Mouse (Mus musculus) heart, postnatal 0 days (tissue): ENCODE measurements at regions not wholly inside any gene's neighbourhood (a gene's known extent, or its start where the extent isn't known, plus 50 kb on each side); places are given as distances from the start of the nearest gene placed in this dataset.

Experiments
- ATAC-seq: fragments of 200-750 bp; cut with Nextera tagmentation; 2 replicates; pipeline ENCODE4 v1.8.0; 2017; ENCODE audit warnings: low read depth, moderate number of reproducible peaks, moderate library complexity; ENCODE audit not compliant: insufficient read depth
- DNase-seq: peaks from one replicate; pipeline ENCODE4 v3.0.0-alpha.2; 2016; ENCODE audit warnings: low spot score
- H3K27ac ChIP-seq: fragments of 300-500 bp; sonication (generic); 2 replicates; pipeline ENCODE4 v1.5.1; 2014; ENCODE audit warnings: low read depth, mild to moderate bottlenecking
- H3K27me3 ChIP-seq: fragments of 300-500 bp; sonication (generic); 2 replicates; pipeline ENCODE4 v1.6.1; 2014; ENCODE audit warnings: low read length, mixed read lengths; ENCODE audit not compliant: control insufficient read depth, insufficient read depth
- H3K36me3 ChIP-seq: fragments of 300-500 bp; sonication (generic); replicated peaks from 2 replicates; pipeline ENCODE4 v1.6.1; 2014; ENCODE audit warnings: low read length, mixed read lengths; ENCODE audit not compliant: control insufficient read depth, insufficient read depth
- H3K4me1 ChIP-seq: fragments of 300-500 bp; sonication (generic); 2 replicates; pipeline ENCODE4 v1.6.1; 2014; ENCODE audit warnings: antibody characterized with exemption; ENCODE audit not compliant: control insufficient read depth, insufficient read depth
- H3K4me2 ChIP-seq: fragments of 300-500 bp; sonication (generic); 2 replicates; pipeline ENCODE4 v1.6.1; 2014; ENCODE audit warnings: low read depth, mild to moderate bottlenecking, low read length, moderate library complexity
- H3K4me3 ChIP-seq: fragments of 300-500 bp; sonication (generic); 2 replicates; pipeline ENCODE4 v1.5.1; 2014; ENCODE audit warnings: low read depth, low read length
- H3K9ac ChIP-seq: fragments of 300-500 bp; sonication (generic); replicated peaks from 2 replicates; pipeline ENCODE4 v1.6.1; 2014; ENCODE audit warnings: low read depth, low read length, mixed read lengths
- H3K9me3 ChIP-seq: fragments of 300-500 bp; sonication (generic); replicated peaks from 2 replicates; pipeline ENCODE4 v1.6.1; 2016; ENCODE audit warnings: low read length; ENCODE audit not compliant: control insufficient read depth
- CTCF ChIP-seq: IDR thresholded peaks from 2 replicates; pipeline ENCODE4 v1.5.1; 2016; ENCODE audit warnings: antibody characterized with exemption, control low read depth, low read depth
- EP300 ChIP-seq: IDR thresholded peaks from 2 replicates; pipeline ENCODE4 v1.6.1; 2016; ENCODE audit warnings: antibody characterized with exemption, low read depth
- WGBS: fragments of 180-500 bp; shearing (Covaris S2); extraction: QIAGEN DNeasy Blood & Tissue Kit; methylation state at CpG from one replicate; pipeline ENCODE4 v1.1.7; 2014; 5-methylcytosine and 5-hydroxymethylcytosine counted together

- no peaks in the 10 kb centered on the region for H3K36me3 ChIP-seq
- TF ChIP-seq CTCF (no peak), EP300 (no peak)
- H3K27ac ChIP-seq, result no peak overlapping the region
- no peak overlapping the region for H3K9ac ChIP-seq
- WGBS, result 80% methylated on average over 15 of the region's 15 CpGs
- no peaks in the 10 kb centered on the region for H3K27me3 ChIP-seq
- DNase-seq (no peak), ATAC-seq (no peak)
- no peaks in the 10 kb centered on the region for H3K9me3 ChIP-seq
- H3K4me2 ChIP-seq, result no peak overlapping the region
- no peaks in the 10 kb centered on the region for H3K4me1 ChIP-seq
- H3K4me3 ChIP-seq, result no peak overlapping the region
These were observed 319.0 kb downstream of the Gm45692 start for GRCm38 (mm10) chr8:26438246-26438862.

DNA sequence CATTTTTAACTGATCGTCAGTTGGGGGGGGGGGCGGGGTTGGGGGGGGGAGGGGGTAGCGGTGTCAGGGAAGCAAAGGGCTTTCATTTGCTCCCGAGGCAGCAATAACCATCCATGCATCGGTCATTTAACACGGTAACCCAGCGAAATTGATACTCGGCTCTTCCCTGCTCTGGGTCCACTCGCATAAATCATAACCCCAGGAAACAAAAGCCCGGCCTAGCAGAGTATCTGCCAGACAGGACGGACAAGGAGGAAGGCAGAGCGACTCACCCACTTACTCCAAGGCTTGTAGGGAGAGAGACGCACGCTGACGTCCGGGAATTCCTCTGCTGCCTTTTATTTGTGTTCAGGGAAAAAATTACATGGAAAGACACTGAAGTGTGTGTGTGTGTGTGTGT lies 319.5 kb downstream of the Gm45692 start:
- H3K9me3 ChIP-seq, result no peaks in the 10 kb centered on the region
- no peak overlapping the region for H3K4me3 ChIP-seq
- no peak overlapping the region for H3K4me2 ChIP-seq
- TF ChIP-seq EP300 (no peak), CTCF (no peak)
- ATAC-seq, result no peak
- no peak overlapping the region for H3K9ac ChIP-seq
- H3K27ac ChIP-seq, result no peak overlapping the region
- no peak for DNase-seq
- no peaks in the 10 kb centered on the region for H3K36me3 ChIP-seq
- H3K4me1 ChIP-seq, result no peaks in the 10 kb centered on the region
- WGBS, result 74% methylated on average over 16 of the region's 16 CpGs
- H3K27me3 ChIP-seq, result no peaks in the 10 kb centered on the region

- DNase-seq, result no peak
- Histone ChIP-seq H3K9ac (no peak overlapping the region), H3K27me3 (no peaks in the 10 kb centered on the region), H3K9me3 (no peaks in the 10 kb centered on the region), H3K27ac (no peak overlapping the region), H3K36me3 (no peaks in the 10 kb centered on the region), H3K4me3 (no peak overlapping the region), H3K4me1 (no peaks in the 10 kb centered on the region), H3K4me2 (no peak overlapping the region)
- ATAC-seq, result no peak
- WGBS, result 65% methylated on average over 12 of the region's 12 CpGs
- no peak for TF ChIP-seq CTCF
- no peak for TF ChIP-seq EP300
These were observed 322.1 kb downstream of the Gm45692 start for GRCm38 (mm10) chr8:26441268-26442030.

DNA sequence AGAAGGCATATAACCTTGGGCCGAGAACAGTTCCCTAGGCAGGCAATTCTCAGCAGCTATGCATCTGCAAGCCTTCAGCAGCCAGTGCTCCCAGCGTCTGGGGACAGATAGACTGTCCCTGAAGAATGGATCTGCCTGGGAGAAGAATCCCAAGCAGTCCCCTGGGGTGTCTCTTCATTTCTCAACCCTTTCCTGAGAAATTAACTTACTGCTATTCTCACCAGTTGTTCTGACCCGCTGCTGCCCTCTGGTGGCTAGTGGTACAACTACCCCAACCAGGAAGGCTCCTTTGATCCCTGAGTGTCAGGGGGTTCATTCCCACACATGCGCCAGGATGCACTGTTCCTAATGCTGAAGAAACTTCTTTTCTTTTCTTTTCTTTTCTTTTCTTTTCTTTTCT lies 323.7 kb downstream of the Gm45692 start:
- no peak for ATAC-seq

GRCm38 (mm10) chr8:26443735-26444134 lies 324.4 kb downstream of the Gm45692 start:
- no peak for DNase-seq
- Histone ChIP-seq H3K36me3 (no peaks in the 10 kb centered on the region), H3K9ac (no peak overlapping the region), H3K27ac (no peak overlapping the region), H3K4me3 (no peak overlapping the region), H3K27me3 (no peaks in the 10 kb centered on the region), H3K9me3 (no peaks in the 10 kb centered on the region), H3K4me1 (no peaks in the 10 kb centered on the region), H3K4me2 (no peak overlapping the region)
- 81% methylated on average over 11 of the region's 11 CpGs for WGBS
- no peak for TF ChIP-seq CTCF
- TF ChIP-seq EP300, result no peak
- no peak for ATAC-seq

More for the DNA sequence above, 323.7 kb downstream of the Gm45692 start:
- no peaks in the 10 kb centered on the region for H3K9me3 ChIP-seq
- TF ChIP-seq CTCF (peak; percentile 84), EP300 (no peak)
- H3K9ac ChIP-seq, result no peak overlapping the region
- no peak overlapping the region for H3K27ac ChIP-seq
- no peaks in the 10 kb centered on the region for H3K4me1 ChIP-seq
- DNase-seq, result peak; percentile 49
- 47% methylated on average over 4 of the region's 4 CpGs for WGBS
- H3K36me3 ChIP-seq, result no peaks in the 10 kb centered on the region
- H3K27me3 ChIP-seq, result no peaks in the 10 kb centered on the region
- H3K4me2 ChIP-seq, result no peak overlapping the region
- no peak overlapping the region for H3K4me3 ChIP-seq
